Mouse (Mus musculus) myocyte (in vitro differentiated cells): Measurements from ENCODE around the gene Asic2. TPM values are rescaled to one million over a fixed set of nuclear protein-coding genes. Genes with fewer than 3 reads are reported as not detected.

Source experiments
- H3K27me3 ChIP-seq: one replicate; pipeline ENCODE4 v1.6.1; 2011; ENCODE audit not compliant: control insufficient read depth, insufficient read depth, insufficient read length
- H3K36me3 ChIP-seq: one replicate; pipeline ENCODE4 v1.6.1; 2011; ENCODE audit not compliant: control insufficient read depth, insufficient read depth
- H3K4me2 ChIP-seq: one replicate; pipeline ENCODE4 v1.6.1; 2011; ENCODE audit warnings: low read depth, control low read depth
- H3K4me3 ChIP-seq: one replicate; pipeline ENCODE4 v1.5.1; 2011; ENCODE audit warnings: mild to moderate bottlenecking, control low read depth, moderate library complexity
- H3K79me2 ChIP-seq: one replicate; pipeline ENCODE4 v1.6.1; 2011; ENCODE audit not compliant: control insufficient read depth, insufficient read depth
- H3ac ChIP-seq: one replicate; pipeline ENCODE4 v1.6.1; 2011; ENCODE audit not compliant: control insufficient read depth, insufficient read length
- CEBPB ChIP-seq: IDR thresholded peaks from 2 replicates; pipeline ENCODE4 v1.6.1; 2011; ENCODE audit warnings: mild to moderate bottlenecking, moderate library complexity; ENCODE audit not compliant: poor library complexity, insufficient read depth, severe bottlenecking
- E2F4 ChIP-seq: IDR thresholded peaks from one replicate; pipeline ENCODE4 v1.6.1; 2011; ENCODE audit warnings: mild to moderate bottlenecking, control low read depth, moderate library complexity; ENCODE audit not compliant: insufficient read depth
- MAX ChIP-seq: IDR thresholded peaks from one replicate; pipeline ENCODE4 v1.6.1; 2011; ENCODE audit warnings: low read depth, mild to moderate bottlenecking, control low read depth
- MYOD1 ChIP-seq, 3 experiments: IDR thresholded peaks; one replicate each; pipeline ENCODE4 v1.6.1; 2011; ENCODE audit warnings: control low read depth in 2 of 3, low read depth in 2 of 3, mild to moderate bottlenecking in 2 of 3, moderate library complexity in 1 of 3; ENCODE audit not compliant: insufficient read length in 2 of 3, control insufficient read depth in 1 of 3
- MYOG ChIP-seq, 3 experiments: IDR thresholded peaks; one replicate each; pipeline ENCODE4 v1.6.1; 2011; ENCODE audit warnings: control low read depth in 2 of 3, low read depth in 2 of 3, mild to moderate bottlenecking in 2 of 3; ENCODE audit not compliant: insufficient read length in 2 of 3, control insufficient read depth in 1 of 3, insufficient read depth in 1 of 3
- POLR2A ChIP-seq: IDR thresholded peaks from one replicate; pipeline ENCODE4 v1.6.1; 2011; ENCODE audit warnings: low read depth, mild to moderate bottlenecking, control low read depth, moderate library complexity; ENCODE audit not compliant: insufficient read length
- POLR2AphosphoS2 ChIP-seq: IDR thresholded peaks from one replicate; pipeline ENCODE4 v1.6.1; 2011; ENCODE audit warnings: low read depth, control low read depth; ENCODE audit not compliant: insufficient read length
- REST ChIP-seq: IDR thresholded peaks from one replicate; pipeline ENCODE4 v1.6.1; 2011; ENCODE audit warnings: mild to moderate bottlenecking, control low read depth, moderate library complexity; ENCODE audit not compliant: insufficient read depth, insufficient read length
- SRF ChIP-seq: IDR thresholded peaks from one replicate; pipeline ENCODE4 v1.6.1; 2011; ENCODE audit warnings: low read depth; ENCODE audit not compliant: control insufficient read depth, insufficient read length
- TCF12 ChIP-seq: IDR thresholded peaks from one replicate; pipeline ENCODE4 v1.6.1; 2011; ENCODE audit warnings: mild to moderate bottlenecking, control low read depth; ENCODE audit not compliant: poor library complexity, insufficient read depth, severe bottlenecking
- TCF3 ChIP-seq: IDR thresholded peaks from one replicate; pipeline ENCODE4 v1.6.1; 2011; ENCODE audit warnings: low read depth, control low read depth; ENCODE audit not compliant: insufficient read length
- USF1 ChIP-seq: IDR thresholded peaks from one replicate; pipeline ENCODE4 v1.6.1; 2011; ENCODE audit warnings: low read depth, mild to moderate bottlenecking, control low read depth, moderate library complexity
- polyA plus RNA-seq: library from polyadenylated mRNA; unstranded; fragments of >200 nt; fragmentation: generic; extraction: Trizol; gene quantifications from one replicate; pipeline ENCODE4 v1.2.1, GENCODE M21; 2012; ENCODE audit warnings: missing spikeins

Asic2 gene
- polyA plus RNA-seq, 1 experiment = not detected

DNA sequence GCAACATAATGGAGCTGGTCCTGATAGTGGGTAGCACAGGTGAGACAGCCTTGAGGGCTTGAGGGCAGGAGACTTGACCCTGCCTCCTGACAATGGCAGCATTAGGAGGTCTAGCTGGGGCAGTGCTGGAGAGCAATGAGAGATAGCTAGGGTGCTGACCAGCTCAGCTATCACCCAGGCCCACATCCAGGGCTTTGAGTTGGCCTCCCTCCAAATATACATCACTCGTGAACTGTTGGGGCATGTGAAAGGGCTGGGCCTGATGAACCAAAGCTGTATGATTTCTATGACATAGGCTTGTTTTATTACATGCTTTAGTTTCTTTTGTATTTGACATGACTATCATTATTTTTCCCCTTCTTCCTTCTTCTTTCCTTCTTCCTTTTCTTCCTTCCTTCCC is 176.7 kb downstream of the Asic2 start:
- H3K36me3 ChIP-seq = no peaks in the 10 kb centered on the region
- H3K4me3 ChIP-seq = no peak overlapping the region
- H3K4me2 ChIP-seq = no peak overlapping the region
- no peak overlapping the region for H3ac ChIP-seq
- no peak for TF ChIP-seq TCF12
- no peak for TF ChIP-seq TCF3
- no peak for TF ChIP-seq E2F4
- TF ChIP-seq MAX = no peak
- TF ChIP-seq REST = no peak
- no peak for TF ChIP-seq MYOG (IDR thresholded peaks at IDR 0.05; ENCODE audit: control insufficient read depth in 1 of 3, insufficient read depth in 1 of 3, insufficient read length in 2 of 3, low read depth in 2 of 3)
- TF ChIP-seq SRF = no peak
- no peak for TF ChIP-seq POLR2A
- no peak for TF ChIP-seq MYOD1 (IDR thresholded peaks at IDR 0.05; ENCODE audit: control insufficient read depth in 1 of 3, insufficient read length in 2 of 3, low read depth in 2 of 3)
- TF ChIP-seq CEBPB = no peak
- TF ChIP-seq POLR2AphosphoS2 = no peak
- TF ChIP-seq USF1 = no peak
- H3K27me3 ChIP-seq = peaks cover 5% of the 10 kb centered on the region
- H3K79me2 ChIP-seq = no peaks in the 10 kb centered on the region

DNA sequence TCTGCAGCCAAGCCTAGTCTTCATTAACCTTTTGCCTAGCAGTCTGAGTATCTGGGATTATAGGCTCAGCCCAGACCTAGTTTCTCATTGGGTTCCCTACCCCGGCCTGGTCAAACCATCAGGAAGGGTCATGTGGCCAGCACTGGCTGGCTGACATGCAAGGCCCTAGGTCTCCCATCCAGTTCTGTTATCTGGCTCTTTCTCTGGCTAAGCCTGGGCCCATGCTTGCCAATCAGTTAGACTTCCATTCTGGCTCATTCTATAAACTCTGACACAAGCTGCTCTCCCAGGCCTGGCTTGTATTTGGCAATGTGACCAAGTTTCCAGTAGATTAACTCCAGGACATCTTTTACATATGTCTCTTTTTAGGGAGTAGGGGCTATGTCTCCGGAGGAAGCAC is 187.7 kb downstream of the Asic2 start:
- Histone ChIP-seq H3K4me2 (no peak overlapping the region), H3K4me3 (no peak overlapping the region), H3K79me2 (no peaks in the 10 kb centered on the region), H3ac (no peak overlapping the region), H3K36me3 (no peaks in the 10 kb centered on the region), H3K27me3 (peaks cover 5% of the 10 kb centered on the region)
- TF ChIP-seq E2F4 = no peak
- no peak for TF ChIP-seq TCF12
- no peak for TF ChIP-seq TCF3
- TF ChIP-seq MYOG (IDR thresholded peaks at IDR 0.05; ENCODE audit: control insufficient read depth in 1 of 3, insufficient read depth in 1 of 3, insufficient read length in 2 of 3, low read depth in 2 of 3) = no peak
- TF ChIP-seq POLR2A = no peak
- no peak for TF ChIP-seq POLR2AphosphoS2
- no peak for TF ChIP-seq SRF
- no peak for TF ChIP-seq USF1
- no peak for TF ChIP-seq MYOD1 (IDR thresholded peaks at IDR 0.05; ENCODE audit: control insufficient read depth in 1 of 3, insufficient read length in 2 of 3, low read depth in 2 of 3)
- no peak for TF ChIP-seq REST
- TF ChIP-seq MAX = no peak
- TF ChIP-seq CEBPB = no peak

DNA sequence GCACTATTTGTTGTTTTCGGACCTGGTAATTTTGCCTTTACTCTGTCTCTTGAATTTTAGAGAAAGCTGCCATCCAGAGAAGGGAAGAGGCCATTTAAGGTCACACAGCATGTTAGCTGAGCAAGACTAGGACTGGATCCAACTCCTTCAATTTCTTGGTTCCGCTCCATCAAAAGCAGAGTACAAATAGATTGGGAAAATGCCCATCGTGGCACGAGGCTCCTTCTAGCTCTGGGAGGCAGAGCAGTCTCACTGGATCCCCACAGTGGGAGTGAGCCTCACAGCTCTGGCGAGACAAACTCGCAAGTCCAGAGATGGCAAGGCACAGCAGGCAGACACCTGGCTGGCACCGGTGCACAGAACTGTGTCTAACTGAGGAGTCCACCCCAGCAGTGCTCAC is 188.4 kb downstream of the Asic2 start:
- H3K79me2 ChIP-seq = no peaks in the 10 kb centered on the region
- no peak for TF ChIP-seq MAX
- TF ChIP-seq MYOG (IDR thresholded peaks at IDR 0.05; ENCODE audit: control insufficient read depth in 1 of 3, insufficient read depth in 1 of 3, insufficient read length in 2 of 3, low read depth in 2 of 3) = no peak
- TF ChIP-seq POLR2AphosphoS2 = no peak
- no peak for TF ChIP-seq MYOD1 (IDR thresholded peaks at IDR 0.05; ENCODE audit: control insufficient read depth in 1 of 3, insufficient read length in 2 of 3, low read depth in 2 of 3)
- no peak for TF ChIP-seq USF1
- TF ChIP-seq POLR2A = no peak
- TF ChIP-seq TCF3 = no peak
- TF ChIP-seq REST = no peak
- TF ChIP-seq SRF = no peak
- TF ChIP-seq TCF12 = no peak
- no peaks in the 10 kb centered on the region for H3K36me3 ChIP-seq
- H3K4me2 ChIP-seq = no peak overlapping the region
- peaks cover 5% of the 10 kb centered on the region for H3K27me3 ChIP-seq
- H3K4me3 ChIP-seq = no peak overlapping the region
- H3ac ChIP-seq = no peak overlapping the region

DNA sequence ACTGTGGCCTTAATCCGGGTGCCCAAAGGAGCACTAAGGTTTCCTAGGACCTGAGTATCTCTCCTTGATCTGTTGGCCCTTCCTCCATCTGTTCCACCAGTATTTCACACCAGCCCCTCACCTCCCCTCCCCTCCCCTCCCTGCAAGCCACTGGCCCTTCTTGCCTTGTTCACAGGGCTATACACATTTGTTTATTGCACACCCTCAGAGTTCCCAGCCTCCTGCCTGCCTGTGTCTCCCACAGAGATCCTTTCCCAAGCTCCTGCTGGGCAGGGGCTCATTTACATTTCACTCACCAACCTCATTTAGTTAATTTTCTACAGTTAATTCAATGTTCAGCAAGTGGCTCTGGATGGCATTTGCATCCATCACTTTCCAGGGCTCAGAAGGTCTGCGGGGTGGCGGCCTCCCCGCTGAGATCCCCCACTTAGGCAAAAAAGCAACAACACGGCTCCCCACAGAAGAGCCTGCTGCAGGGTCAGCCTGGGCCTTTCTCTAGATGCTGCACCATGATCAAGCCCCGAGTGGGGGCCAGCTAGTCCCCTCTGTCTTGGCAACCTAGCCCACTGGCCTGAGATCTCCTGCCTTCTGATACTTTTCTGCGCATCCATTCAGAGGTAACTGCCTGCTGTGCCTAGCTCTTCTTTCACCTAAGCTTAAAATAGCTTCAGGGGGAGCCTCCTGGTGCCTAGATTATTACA is 196.9 kb downstream of the Asic2 start:
- Histone ChIP-seq H3K27me3 (peaks cover 12% of the 10 kb centered on the region), H3K36me3 (no peaks in the 10 kb centered on the region), H3K79me2 (no peaks in the 10 kb centered on the region), H3K4me3 (no peak overlapping the region), H3ac (no peak overlapping the region), H3K4me2 (no peak overlapping the region)
- TF ChIP-seq TCF3 (no peak), SRF (no peak), MAX (no peak), REST (no peak), USF1 (no peak), POLR2AphosphoS2 (no peak), MYOG (IDR thresholded peaks at IDR 0.05; ENCODE audit: control insufficient read depth in 1 of 3, insufficient read depth in 1 of 3, insufficient read length in 2 of 3, low read depth in 2 of 3) (no peak), TCF12 (no peak), E2F4 (no peak), MYOD1 (IDR thresholded peaks at IDR 0.05; ENCODE audit: control insufficient read depth in 1 of 3, insufficient read length in 2 of 3, low read depth in 2 of 3) (no peak), POLR2A (no peak), CEBPB (no peak)
